Mouse (Mus musculus) hindbrain, embryonic 12.5 days (tissue): ENCODE results near the gene Sf3a1. TPM values are rescaled to one million over a fixed set of nuclear protein-coding genes. Genes with fewer than 3 reads are reported as not detected.

Experiments
- ATAC-seq: fragments of 200-750 bp; cut with Nextera tagmentation; 2 replicates; pipeline ENCODE4 v1.8.0; 2017; ENCODE audit warnings: moderate TSS enrichment; ENCODE audit not compliant: low FRiP score
- H3K27ac ChIP-seq: fragments of 300-500 bp; sonication (generic); 2 replicates; pipeline ENCODE4 v1.5.1; 2016; ENCODE audit warnings: mild to moderate bottlenecking
- H3K27me3 ChIP-seq: fragments of 300-500 bp; sonication (generic); 2 replicates; pipeline ENCODE4 v1.6.1; 2016; ENCODE audit warnings: mild to moderate bottlenecking
- H3K36me3 ChIP-seq: fragments of 300-500 bp; sonication (generic); 2 replicates; pipeline ENCODE4 v1.6.1; 2016; ENCODE audit warnings: mild to moderate bottlenecking
- H3K4me1 ChIP-seq: fragments of 300-500 bp; sonication (generic); 2 replicates; pipeline ENCODE4 v1.6.1; 2016
- H3K4me2 ChIP-seq: fragments of 300-500 bp; sonication (generic); replicated peaks from 2 replicates; pipeline ENCODE4 v1.6.1; 2016; ENCODE audit warnings: mild to moderate bottlenecking
- H3K4me3 ChIP-seq: fragments of 300-500 bp; sonication (generic); 2 replicates; pipeline ENCODE4 v1.5.1; 2016; ENCODE audit warnings: mild to moderate bottlenecking
- H3K9ac ChIP-seq: fragments of 300-500 bp; sonication (generic); 2 replicates; pipeline ENCODE4 v1.6.1; 2016; ENCODE audit warnings: mild to moderate bottlenecking, moderate library complexity
- H3K9me3 ChIP-seq: fragments of 300-500 bp; sonication (generic); replicated peaks from 2 replicates; pipeline ENCODE4 v1.6.1; 2016; ENCODE audit warnings: mild to moderate bottlenecking
- WGBS: fragments of 180-500 bp; shearing (Covaris S2); methylation state at CpG from one replicate; pipeline ENCODE4 v1.1.7; 2016; 5-methylcytosine and 5-hydroxymethylcytosine counted together
- polyA plus RNA-seq: library from polyadenylated mRNA; unstranded; fragments of >200 nt; fragmentation: Nextera tagmentation; extraction: Ambion mirVana; gene quantifications from 2 replicates; pipeline ENCODE4 v1.2.1, GENCODE M21; 2016

Gene Sf3a1
- polyA plus RNA-seq, 1 experiment from 2014 or later = 72.0 TPM

DNA sequence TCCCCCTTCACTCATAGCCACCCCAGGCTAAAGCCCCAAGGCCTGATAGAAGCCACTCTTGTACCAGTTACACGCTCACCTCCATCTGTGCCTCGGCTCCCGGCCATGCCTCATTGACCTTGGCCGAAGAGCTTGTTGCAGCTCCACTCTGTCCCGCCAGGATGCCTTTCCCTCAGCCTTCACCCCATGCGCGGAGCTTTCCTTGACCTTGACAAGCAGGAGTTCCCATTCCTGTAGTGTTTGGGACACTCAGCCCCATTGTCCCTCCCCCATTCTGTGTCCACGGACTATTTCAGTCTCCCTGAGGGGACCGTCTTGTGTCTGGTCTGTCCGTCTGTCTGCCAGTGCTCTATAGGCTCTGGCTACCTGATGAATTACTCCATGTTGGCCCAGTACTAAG lies 53.0 kb downstream of the Sf3a1 start:
- no peaks in the 10 kb centered on the region for H3K9me3 ChIP-seq
- ATAC-seq = no peak
- no peak overlapping the region for H3K4me3 ChIP-seq
- no peak overlapping the region for H3K4me2 ChIP-seq
- H3K27ac ChIP-seq = no peak overlapping the region
- no peak overlapping the region for H3K9ac ChIP-seq
- H3K36me3 ChIP-seq = peaks cover 53% of the 10 kb centered on the region
- no peaks in the 10 kb centered on the region; the same call in 1 of the 2 replicates for H3K4me1 ChIP-seq
- peaks cover 8% of the 10 kb centered on the region; the same call in 1 of the 2 replicates for H3K27me3 ChIP-seq
- 93% methylated on average over 10 of the region's 10 CpGs for WGBS

DNA sequence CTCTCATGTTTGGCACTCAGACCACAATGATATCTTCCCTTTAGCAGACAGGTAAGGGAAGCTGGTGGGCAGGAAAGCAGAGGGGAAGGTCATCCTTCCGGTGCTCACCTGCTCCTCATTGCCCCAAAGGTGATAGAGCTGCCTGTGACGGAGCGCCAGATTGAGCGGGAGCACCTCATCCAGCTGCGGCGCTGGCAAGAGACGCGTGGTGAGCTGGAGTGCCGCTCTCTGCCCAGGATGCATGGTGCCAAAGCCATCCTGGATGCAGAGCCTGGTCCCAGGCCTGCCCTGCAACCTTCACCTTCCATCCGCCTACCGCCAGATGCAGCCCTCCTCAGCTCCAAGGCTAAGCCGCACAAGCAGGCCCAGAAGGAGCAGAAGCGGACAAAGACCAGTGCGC lies 54.4 kb downstream of the Sf3a1 start:
- ATAC-seq = no peak
- H3K9ac ChIP-seq = no peak overlapping the region
- 94% methylated on average over 14 of the region's 14 CpGs for WGBS
- peaks cover 42% of the 10 kb centered on the region for H3K36me3 ChIP-seq
- peaks cover 21% of the 10 kb centered on the region for H3K27me3 ChIP-seq
- peaks cover 4% of the 10 kb centered on the region; the same call in 1 of the 2 replicates for H3K4me1 ChIP-seq
- H3K27ac ChIP-seq = no peak overlapping the region
- no peak overlapping the region for H3K4me2 ChIP-seq
- H3K9me3 ChIP-seq = no peaks in the 10 kb centered on the region
- no peak overlapping the region for H3K4me3 ChIP-seq

DNA sequence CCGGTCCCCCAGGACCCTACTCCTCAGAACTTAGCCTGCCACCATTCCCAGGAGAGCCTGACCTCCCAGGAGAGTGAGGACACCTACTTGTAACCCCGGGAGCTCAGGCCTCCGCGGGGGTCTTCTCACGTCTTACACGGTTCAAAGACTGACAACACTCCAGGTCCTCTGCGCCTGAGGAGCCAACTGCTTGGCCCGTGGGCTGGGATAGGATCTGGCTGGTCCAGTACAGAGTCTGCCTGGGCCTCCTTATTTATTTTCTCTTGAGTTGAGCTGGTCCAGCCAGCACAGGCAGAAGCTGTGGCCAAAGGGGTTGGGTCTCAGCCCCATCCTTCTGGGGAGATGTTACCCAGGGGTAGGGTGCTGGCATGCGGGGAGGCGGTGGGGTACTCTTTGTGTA lies 54.9 kb downstream of the Sf3a1 start:
- H3K4me2 ChIP-seq = no peak overlapping the region
- H3K4me1 ChIP-seq = peaks cover 4% of the 10 kb centered on the region; the same call in 1 of the 2 replicates
- no peak overlapping the region for H3K27ac ChIP-seq
- no peak overlapping the region for H3K4me3 ChIP-seq
- ATAC-seq = no peak
- H3K9ac ChIP-seq = no peak overlapping the region
- H3K36me3 ChIP-seq = peaks cover 37% of the 10 kb centered on the region
- H3K9me3 ChIP-seq = no peaks in the 10 kb centered on the region
- 89% methylated on average over 10 of the region's 10 CpGs for WGBS
- peaks cover 23% of the 10 kb centered on the region for H3K27me3 ChIP-seq

DNA sequence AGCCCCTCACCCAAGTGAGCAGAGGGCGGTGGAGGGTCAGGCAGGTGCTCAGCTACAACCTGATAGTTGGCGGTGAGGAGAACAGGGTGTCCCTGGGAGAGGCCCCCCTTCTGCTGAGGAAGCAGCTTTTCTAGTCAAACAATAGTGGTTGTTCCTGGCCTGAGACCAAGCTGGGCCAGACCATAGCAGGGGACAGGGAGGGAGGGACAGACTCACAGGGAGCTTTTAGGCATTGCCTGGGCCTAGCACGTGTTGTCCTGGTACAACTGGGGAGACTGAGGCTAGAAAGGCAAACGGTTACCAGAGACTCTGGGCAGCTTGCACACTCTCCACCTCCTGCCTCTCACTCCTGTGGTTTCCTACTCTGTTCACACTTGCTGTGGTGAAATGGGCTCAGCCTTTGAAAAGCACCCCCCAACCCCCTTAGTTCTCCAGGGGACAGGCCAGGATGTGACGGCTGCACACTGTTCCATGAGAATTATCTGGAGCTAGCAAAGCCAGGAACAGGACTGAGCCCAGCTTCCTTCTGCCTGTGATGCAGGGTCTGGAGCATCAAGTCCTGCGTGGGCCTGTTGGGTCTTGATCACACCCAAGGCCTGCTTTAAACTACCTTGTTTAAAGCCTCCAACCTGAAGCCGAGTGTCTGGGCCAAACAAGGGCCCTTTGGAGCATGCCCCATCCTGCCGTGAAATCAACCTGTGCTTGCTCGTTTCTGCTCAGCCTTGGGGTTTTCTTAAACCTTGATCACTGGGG lies 56.3 kb downstream of the Sf3a1 start:
- Histone ChIP-seq H3K27ac (no peak overlapping the region), H3K9me3 (no peaks in the 10 kb centered on the region), H3K4me1 (peaks cover 4% of the 10 kb centered on the region; the same call in 1 of the 2 replicates), H3K36me3 (peaks cover 27% of the 10 kb centered on the region), H3K27me3 (peaks cover 25% of the 10 kb centered on the region), H3K4me2 (no peak overlapping the region), H3K9ac (no peak overlapping the region), H3K4me3 (no peak overlapping the region)
- WGBS = 84% methylated on average over 9 of the region's 9 CpGs
- no peak for ATAC-seq

DNA sequence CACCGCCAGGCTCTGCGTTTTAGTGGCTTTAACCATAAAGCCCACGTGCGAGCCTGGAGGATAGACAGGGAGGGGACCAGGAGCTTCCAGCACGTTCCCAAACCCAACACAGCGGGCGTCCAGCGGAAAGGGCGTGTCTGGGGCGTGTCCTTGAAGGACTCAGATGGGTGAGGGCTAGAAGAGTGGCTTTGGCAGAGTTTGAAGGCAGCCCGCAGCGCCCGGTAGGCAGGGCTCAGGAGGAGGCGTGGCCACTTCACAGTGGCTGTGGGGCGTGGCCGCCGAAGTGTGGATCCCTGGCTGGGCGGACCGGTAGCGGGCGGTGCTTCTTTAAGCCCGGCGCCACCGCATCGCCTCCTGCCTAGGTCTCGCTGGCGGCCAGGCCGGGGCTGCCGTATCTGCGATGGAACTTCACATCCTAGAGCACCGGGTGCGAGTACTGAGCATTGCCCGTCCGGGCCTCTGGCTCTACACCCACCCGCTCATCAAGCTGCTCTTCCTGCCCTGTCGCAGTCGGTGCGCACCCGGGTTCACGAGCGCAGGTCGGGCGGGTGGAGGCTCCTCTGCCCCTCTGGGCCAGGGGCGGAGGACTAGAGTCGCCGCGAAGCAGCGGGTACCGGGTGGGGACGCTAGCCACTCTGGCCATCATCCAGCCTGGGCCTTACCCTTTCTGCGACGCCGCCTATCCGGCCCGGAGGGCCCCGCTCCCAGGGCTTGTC lies 57.9 kb downstream of the Sf3a1 start, which contains the start of gene Castor1:
Gene Castor1 (plus strand): TSS at position 312 of the 716 bp plus-strand sequence.
- WGBS = 2% methylated on average over 56 of the region's 56 CpGs
- peaks cover 4% of the 10 kb centered on the region; the same call in 1 of the 2 replicates for H3K4me1 ChIP-seq
- peak within 1 kb of the TSS; percentile 56 for H3K4me2 ChIP-seq
- H3K36me3 ChIP-seq = peaks cover 20% of the 10 kb centered on the region
- H3K27ac ChIP-seq = no peak within 1 kb of the TSS
- H3K27me3 ChIP-seq = peaks cover 25% of the 10 kb centered on the region
- peak within 1 kb of the TSS; percentile 42 for H3K9ac ChIP-seq
- ATAC-seq = peak; percentile 79
- H3K9me3 ChIP-seq = no peaks in the 10 kb centered on the region
- H3K4me3 ChIP-seq = peak within 1 kb of the TSS; percentile 34

DNA sequence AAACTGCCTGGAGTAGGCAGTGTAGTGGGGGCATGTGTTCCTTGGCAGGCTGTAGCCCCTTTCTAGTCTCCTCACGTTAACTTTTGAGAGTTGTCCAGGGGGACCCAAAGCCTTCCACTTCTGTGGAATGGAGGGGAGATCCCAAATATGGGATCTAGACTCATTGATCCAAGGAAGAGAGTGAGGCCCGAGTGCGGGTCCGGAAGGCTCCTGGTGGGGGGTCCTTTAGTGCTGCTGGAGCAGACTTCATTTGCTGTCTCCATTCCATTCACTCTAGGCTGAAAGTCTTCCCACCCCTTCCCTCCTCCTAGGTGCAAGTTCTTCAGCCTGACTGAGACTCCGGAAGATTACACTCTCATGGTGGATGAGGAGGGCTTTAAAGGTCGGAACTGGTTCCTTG lies 58.5 kb downstream of the Sf3a1 start:
- Histone ChIP-seq H3K27me3 (peaks cover 25% of the 10 kb centered on the region), H3K4me2 (peak overlapping the region; percentile 56), H3K36me3 (peaks cover 16% of the 10 kb centered on the region), H3K9me3 (no peaks in the 10 kb centered on the region), H3K27ac (no peak overlapping the region), H3K4me1 (peaks cover 4% of the 10 kb centered on the region; the same call in 1 of the 2 replicates), H3K4me3 (peak overlapping the region; percentile 34), H3K9ac (peak overlapping the region; percentile 42)
- ATAC-seq = no peak
- 3% methylated on average over 6 of the region's 6 CpGs for WGBS

DNA sequence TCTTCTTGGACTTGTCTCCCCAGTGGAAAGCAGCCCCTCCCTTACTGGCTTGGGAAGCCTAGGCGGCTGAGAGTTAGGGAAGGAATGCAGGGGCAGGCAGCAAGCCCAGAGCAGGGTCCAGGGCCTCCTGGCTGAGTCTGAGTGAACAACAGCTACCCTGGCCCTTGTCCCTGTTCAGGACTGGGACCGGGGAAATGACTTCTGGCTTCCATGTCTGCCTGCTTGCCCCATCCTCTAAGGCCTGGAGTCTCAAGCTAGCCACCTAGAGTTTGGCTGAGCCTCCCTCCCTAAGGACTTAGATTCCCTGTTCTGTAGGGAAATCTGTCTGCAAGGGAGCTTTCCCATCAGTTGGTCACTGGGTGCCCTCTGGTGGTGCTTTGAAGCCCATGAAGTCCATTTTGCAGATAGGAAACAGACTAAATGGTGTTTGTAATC lies 59.2 kb downstream of the Sf3a1 start:
- no peak overlapping the region for H3K27ac ChIP-seq
- no peak overlapping the region for H3K9ac ChIP-seq
- H3K9me3 ChIP-seq = no peaks in the 10 kb centered on the region
- peaks cover 10% of the 10 kb centered on the region for H3K36me3 ChIP-seq
- H3K4me3 ChIP-seq = no peak overlapping the region
- ATAC-seq = no peak
- H3K4me2 ChIP-seq = no peak overlapping the region
- H3K27me3 ChIP-seq = peaks cover 25% of the 10 kb centered on the region
- H3K4me1 ChIP-seq = peaks cover 4% of the 10 kb centered on the region; the same call in 1 of the 2 replicates
- WGBS = 16% methylated on average over 2 of the region's 2 CpGs

DNA sequence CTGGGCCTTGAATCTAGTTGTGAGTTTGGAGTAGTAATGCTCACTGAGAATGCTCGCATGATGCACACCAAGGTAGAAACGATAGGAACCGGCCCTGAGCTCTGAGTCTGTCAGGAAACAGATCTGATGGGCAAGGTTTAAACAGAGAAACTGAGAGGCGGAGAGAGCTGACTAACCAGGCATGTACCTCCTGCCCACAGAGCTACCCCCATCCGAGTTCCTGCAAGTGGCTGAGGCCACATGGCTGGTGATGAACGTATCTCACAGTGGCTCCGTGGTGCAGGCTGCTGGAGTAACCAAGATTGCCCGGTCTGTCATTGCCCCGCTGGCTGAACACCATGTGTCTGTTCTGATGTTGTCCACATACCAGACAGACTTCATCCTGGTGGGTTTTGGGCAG lies 59.8 kb downstream of the Sf3a1 start:
- peaks cover 4% of the 10 kb centered on the region; the same call in 1 of the 2 replicates for H3K4me1 ChIP-seq
- no peaks in the 10 kb centered on the region for H3K9me3 ChIP-seq
- H3K4me3 ChIP-seq = no peak overlapping the region
- H3K4me2 ChIP-seq = no peak overlapping the region
- H3K9ac ChIP-seq = no peak overlapping the region
- peaks cover 25% of the 10 kb centered on the region for H3K27me3 ChIP-seq
- H3K27ac ChIP-seq = no peak overlapping the region
- ATAC-seq = no peak
- WGBS = 65% methylated on average over 9 of the region's 9 CpGs
- H3K36me3 ChIP-seq = peaks cover 4% of the 10 kb centered on the region

DNA sequence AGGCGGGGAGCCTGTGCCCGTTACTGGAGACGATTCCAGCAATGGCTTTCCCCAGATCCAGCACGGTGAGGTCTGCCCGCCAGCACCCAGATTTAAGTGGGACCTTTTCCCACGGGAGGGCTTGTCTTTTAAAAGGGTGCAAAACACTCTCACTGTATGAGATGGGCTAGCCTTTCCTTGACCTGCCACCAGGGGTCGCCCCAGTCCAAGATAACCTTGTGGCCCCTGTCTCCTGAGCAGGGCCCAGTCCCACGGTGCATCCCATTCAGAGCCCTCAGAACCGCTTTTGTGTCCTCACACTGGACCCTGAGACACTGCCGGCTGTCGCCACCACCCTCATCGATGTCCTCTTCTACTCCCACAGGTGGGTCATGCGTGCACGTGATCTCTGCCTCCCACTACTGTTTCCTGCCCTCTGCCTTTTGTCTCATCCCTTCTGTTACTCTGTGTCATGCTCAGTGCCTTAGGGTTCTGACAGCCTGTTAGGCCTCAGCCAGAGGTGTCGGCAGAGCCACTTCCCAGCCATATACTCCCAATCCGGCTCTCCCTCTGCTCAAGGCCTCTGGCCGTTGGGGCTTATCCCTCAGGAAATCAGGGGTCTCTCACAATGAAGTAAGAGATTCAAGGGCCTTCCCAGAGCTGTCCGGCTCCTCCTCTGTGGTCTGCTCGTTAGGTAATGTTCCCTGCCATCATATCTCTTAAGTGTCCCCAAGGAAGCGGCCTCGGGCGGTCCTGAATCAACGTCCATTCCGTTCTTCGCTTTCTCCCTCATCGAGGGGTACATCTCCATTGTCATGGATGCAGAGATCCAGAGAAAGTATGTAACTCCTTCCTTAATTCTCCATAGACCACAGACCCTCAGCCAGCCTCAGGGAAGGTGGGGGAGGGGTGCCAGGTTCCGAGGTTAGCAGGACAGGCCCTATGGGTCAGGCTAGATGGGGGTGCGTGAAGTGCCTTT lies 60.6 kb downstream of the Sf3a1 start:
- H3K36me3 ChIP-seq = no peaks in the 10 kb centered on the region
- WGBS = 49% methylated on average over 28 of the region's 28 CpGs
- no peak; the same call in 1 of the 2 replicates for ATAC-seq

DNA sequence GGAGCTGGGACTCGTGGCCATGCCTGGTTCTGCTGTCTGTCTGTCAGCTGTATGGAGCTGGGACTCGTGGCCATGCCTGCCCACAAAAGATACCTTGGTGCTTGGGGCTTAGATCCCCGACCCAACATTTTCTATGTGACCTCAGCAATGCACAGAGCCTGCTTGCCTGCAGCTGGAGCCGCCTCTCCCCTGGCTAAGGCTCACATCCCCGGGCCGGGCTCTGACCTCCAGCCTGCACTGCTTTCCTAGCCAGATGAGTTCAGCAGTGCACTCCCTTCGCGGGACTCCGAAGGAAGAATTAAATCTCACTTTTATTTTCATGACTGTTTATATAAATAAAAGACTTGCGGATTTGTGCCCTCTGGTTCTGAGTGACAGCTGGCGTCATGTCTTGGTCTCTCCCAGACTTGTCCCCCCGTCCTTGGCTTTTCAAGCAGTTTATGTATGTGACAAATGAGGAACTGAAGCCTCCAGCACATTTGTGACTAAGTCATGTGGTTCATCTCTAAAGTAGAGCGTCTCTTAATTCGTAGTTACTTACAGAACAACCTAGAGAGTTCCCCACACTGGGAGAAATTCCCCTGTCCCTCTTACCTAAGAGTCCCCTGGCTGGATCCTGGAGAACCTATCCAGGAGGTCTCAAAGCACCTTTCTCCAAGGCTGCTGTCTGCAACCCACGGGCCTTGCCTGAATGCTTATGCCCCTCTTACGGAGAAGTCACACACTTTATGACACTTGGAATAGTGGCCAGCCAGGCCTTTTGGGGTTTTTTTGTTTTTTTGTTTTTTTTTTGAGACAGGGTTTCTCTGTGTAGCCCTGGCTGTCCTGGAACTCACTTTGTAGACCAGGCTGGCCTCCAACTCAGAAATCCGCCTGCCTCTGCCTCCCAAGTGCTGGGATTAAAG lies 62.1 kb downstream of the Sf3a1 start:
- Histone ChIP-seq H3K27me3 (peaks cover 25% of the 10 kb centered on the region), H3K4me1 (peaks cover 4% of the 10 kb centered on the region; the same call in 1 of the 2 replicates), H3K4me3 (no peak overlapping the region), H3K9me3 (no peaks in the 10 kb centered on the region), H3K4me2 (no peak overlapping the region), H3K9ac (no peak overlapping the region), H3K36me3 (no peaks in the 10 kb centered on the region), H3K27ac (no peak overlapping the region)
- WGBS = 76% methylated on average over 17 of the region's 17 CpGs
- ATAC-seq = no peak

More for the DNA sequence above, 60.6 kb downstream of the Sf3a1 start:
- Histone ChIP-seq H3K9me3 (no peaks in the 10 kb centered on the region), H3K4me3 (no peak overlapping the region), H3K27me3 (peaks cover 25% of the 10 kb centered on the region), H3K4me2 (no peak overlapping the region), H3K9ac (no peak overlapping the region), H3K4me1 (peaks cover 4% of the 10 kb centered on the region; the same call in 1 of the 2 replicates), H3K27ac (no peak overlapping the region)
